Mouse (Mus musculus) bone marrow macrophage, adult 2 months (primary cell): Measurements from ENCODE around the gene Rgl2.

Experiments
- CTCF ChIP-seq: IDR thresholded peaks from 2 replicates; pipeline ENCODE4 v1.5.1; 2012; ENCODE audit warnings: low read depth, mild to moderate bottlenecking, low read length, moderate library complexity
- POLR2A ChIP-seq: IDR thresholded peaks from 2 replicates; pipeline ENCODE4 v1.6.1; 2012; ENCODE audit warnings: mild to moderate bottlenecking, low read depth, low read length, borderline replicate concordance

GRCm38 (mm10) chr17:33916847-33917655 is 12.3 kb upstream of the Rgl2 start:
- TF ChIP-seq POLR2A (no peak), CTCF (no peak)
